Mouse (Mus musculus): ENCODE measurements around the gene Hells. TPM values are rescaled to one million over a fixed set of nuclear protein-coding genes. Genes with fewer than 3 reads are reported as not detected.

The Hells gene
- polyA plus RNA-seq, 1 experiment = 4.8 TPM

GRCm38 (mm10) chr19:39006715-39007114, 76.0 kb downstream of the Hells start, which contains the start of gene Cyp2c55:
Cyp2c55 (plus strand) TSS chr19:39007019.
- Histone ChIP-seq H3K4me3 (ENCODE audit: control insufficient read depth, insufficient read depth, low read length) (no peak within 1 kb of the TSS), H3K4me1 (replicated peaks; ENCODE audit: control insufficient read depth, insufficient read depth, low read length) (no peaks in the 10 kb centered on the region), H3K27me3 (ENCODE audit: control insufficient read depth, insufficient read depth, low read length) (no peaks in the 10 kb centered on the region), H3K27ac (ENCODE audit: control insufficient read depth, insufficient read depth, low read length) (no peak within 1 kb of the TSS), H3K36me3 (ENCODE audit: control insufficient read depth, insufficient read depth, low read length) (no peaks in the 10 kb centered on the region)
- TF ChIP-seq CTCF (IDR thresholded peaks at IDR 0.05; ENCODE audit: borderline replicate concordance, control insufficient read depth, extremely low read depth, insufficient read depth, low read length, poor library complexity) (no peak), POLR2A (IDR thresholded peaks at IDR 0.05; ENCODE audit: control insufficient read depth, extremely low read depth, insufficient read depth, low read length, poor library complexity) (no peak)
- DNase-seq = no peak

Other genes starting within 250 kb of the Hells start
- 3.6 and 4.1 TPM in 2 replicates for gene Noc3l, start 111.7 kb upstream of the Hells start, polyA plus RNA-seq (2012; rRNA removed)
- gene Tbc1d12, start 94.3 kb upstream of the Hells start, polyA plus RNA-seq (2012; rRNA removed) = 1.2 and 1.6 TPM in 2 replicates
- gene Cyp2c55, start 76.1 kb downstream of the Hells start, polyA plus RNA-seq (2012; rRNA removed) = not detected in 2 replicates
- gene Cyp2c65, start 130.1 kb downstream of the Hells start, polyA plus RNA-seq (2012; rRNA removed) = not detected in 2 replicates
- gene Cyp2c66, start 183.0 kb downstream of the Hells start, polyA plus RNA-seq (2012; rRNA removed) = 0.09 TPM in 1 of 2 replicates, not detected in the other

All from thymus, adult 2 months (tissue).